Mouse (Mus musculus): ENCODE measurements around the gene Cenpq. TPM values are rescaled to one million over a fixed set of nuclear protein-coding genes. Genes with fewer than 3 reads are reported as not detected.

Cenpq gene
- polyA plus RNA-seq, 1 experiment from 2014 or later: 24.4 TPM

DNA sequence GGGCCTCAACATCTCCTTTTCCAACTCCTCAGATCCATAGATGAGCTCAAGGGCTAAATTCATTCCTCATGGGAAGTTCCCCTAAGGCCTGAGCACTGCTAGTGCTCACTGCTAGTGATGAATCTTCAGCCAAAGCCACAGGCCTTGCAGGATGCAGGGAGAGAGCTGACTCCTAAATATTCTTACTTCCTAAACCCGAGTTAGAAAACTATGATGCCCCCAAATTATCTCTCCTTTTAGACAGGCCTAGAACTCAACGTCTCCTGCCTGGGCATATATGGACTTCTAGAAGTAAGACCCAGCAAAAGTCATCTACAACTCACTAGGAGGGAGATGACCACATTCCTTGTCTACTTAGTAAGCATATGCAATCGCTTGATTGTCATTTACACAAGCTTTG lies 57.1 kb downstream of the Cenpq start:
- peaks cover 10% of the 10 kb centered on the region for H3K4me1 ChIP-seq (ENCODE audit: control insufficient read depth, insufficient read depth, low read length)
- H3K9me3 ChIP-seq (replicated peaks; ENCODE audit: control insufficient read depth, low read length): no peaks in the 10 kb centered on the region
- peak overlapping the region; percentile 79 for H3K4me2 ChIP-seq
- no peaks in the 10 kb centered on the region for H3K36me3 ChIP-seq (ENCODE audit: control insufficient read depth, insufficient read depth, low read length)
- H3K9ac ChIP-seq (ENCODE audit: low read depth, low read length): no peak overlapping the region
- H3K4me3 ChIP-seq (ENCODE audit: low read depth, low read length): peak overlapping the region; percentile 64
- WGBS (ENCODE audit: insufficient replicate concordance): 29% methylated on average over 3 of the region's 3 CpGs
- no peak overlapping the region for H3K27ac ChIP-seq (ENCODE audit: low read depth, low read length)
- no peaks in the 10 kb centered on the region for H3K27me3 ChIP-seq (ENCODE audit: control insufficient read depth, insufficient read depth, low read length)
- no peak for ATAC-seq (replicated peaks; ENCODE audit: insufficient number of reproducible peaks, low FRiP score, low TSS enrichment)

DNA sequence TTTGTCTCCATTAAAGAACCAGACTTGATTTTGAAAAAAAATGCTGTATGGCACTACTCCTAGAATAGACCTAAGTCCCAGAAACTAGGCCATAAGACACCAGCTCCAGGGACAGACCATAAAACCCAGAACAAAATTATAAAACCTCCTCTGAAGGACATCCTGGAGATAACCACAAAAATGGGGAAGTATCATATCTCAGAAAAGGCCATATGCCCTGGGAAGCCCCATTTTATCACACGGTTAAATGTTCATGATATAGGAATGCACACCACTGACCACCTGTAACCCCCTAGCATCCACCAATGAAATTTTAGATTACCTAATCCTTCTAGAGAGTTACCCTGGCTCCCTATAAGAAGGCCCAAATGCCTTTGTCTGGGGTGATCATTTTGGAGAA lies 59.3 kb downstream of the Cenpq start:
- H3K9ac ChIP-seq (ENCODE audit: low read depth, low read length): no peak overlapping the region
- no peaks in the 10 kb centered on the region for H3K36me3 ChIP-seq (ENCODE audit: control insufficient read depth, insufficient read depth, low read length)
- no peak for ATAC-seq (replicated peaks; ENCODE audit: insufficient number of reproducible peaks, low FRiP score, low TSS enrichment)
- H3K9me3 ChIP-seq (replicated peaks; ENCODE audit: control insufficient read depth, low read length): no peaks in the 10 kb centered on the region
- 75% methylated on average over 1 of the region's 1 CpGs for WGBS (ENCODE audit: insufficient replicate concordance)
- no peak overlapping the region for H3K27ac ChIP-seq (ENCODE audit: low read depth, low read length)
- no peak overlapping the region for H3K4me2 ChIP-seq
- peaks cover 10% of the 10 kb centered on the region for H3K4me1 ChIP-seq (ENCODE audit: control insufficient read depth, insufficient read depth, low read length)
- H3K27me3 ChIP-seq (ENCODE audit: control insufficient read depth, insufficient read depth, low read length): no peaks in the 10 kb centered on the region
- no peak overlapping the region for H3K4me3 ChIP-seq (ENCODE audit: low read depth, low read length)

DNA sequence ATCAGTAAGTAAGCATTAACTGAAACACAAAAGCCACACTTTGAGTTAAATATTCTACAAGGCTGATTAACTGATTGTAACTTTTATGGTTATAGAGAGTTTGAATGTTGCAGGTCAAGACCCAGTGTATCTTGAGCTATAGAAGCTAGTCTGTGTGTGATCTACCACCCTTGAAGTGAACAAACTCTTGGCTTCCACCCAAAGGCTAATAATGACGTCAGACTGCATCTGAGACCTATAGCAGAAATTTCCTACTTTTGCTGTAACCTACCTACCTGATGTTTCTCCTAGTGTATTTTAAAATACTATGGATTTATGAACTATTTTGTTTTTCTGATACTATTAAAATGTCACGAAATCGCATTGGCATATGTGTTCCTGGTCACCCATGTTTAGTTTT lies 60.1 kb downstream of the Cenpq start:
- WGBS (ENCODE audit: insufficient replicate concordance): 78% methylated on average over 3 of the region's 3 CpGs
- H3K36me3 ChIP-seq (ENCODE audit: control insufficient read depth, insufficient read depth, low read length): no peaks in the 10 kb centered on the region
- ATAC-seq (replicated peaks; ENCODE audit: insufficient number of reproducible peaks, low FRiP score, low TSS enrichment): no peak
- no peaks in the 10 kb centered on the region for H3K27me3 ChIP-seq (ENCODE audit: control insufficient read depth, insufficient read depth, low read length)
- H3K4me3 ChIP-seq (ENCODE audit: low read depth, low read length): no peak overlapping the region
- H3K4me2 ChIP-seq: no peak overlapping the region
- no peaks in the 10 kb centered on the region for H3K9me3 ChIP-seq (replicated peaks; ENCODE audit: control insufficient read depth, low read length)
- no peak overlapping the region for H3K27ac ChIP-seq (ENCODE audit: low read depth, low read length)
- H3K9ac ChIP-seq (ENCODE audit: low read depth, low read length): no peak overlapping the region
- peaks cover 10% of the 10 kb centered on the region for H3K4me1 ChIP-seq (ENCODE audit: control insufficient read depth, insufficient read depth, low read length)

DNA sequence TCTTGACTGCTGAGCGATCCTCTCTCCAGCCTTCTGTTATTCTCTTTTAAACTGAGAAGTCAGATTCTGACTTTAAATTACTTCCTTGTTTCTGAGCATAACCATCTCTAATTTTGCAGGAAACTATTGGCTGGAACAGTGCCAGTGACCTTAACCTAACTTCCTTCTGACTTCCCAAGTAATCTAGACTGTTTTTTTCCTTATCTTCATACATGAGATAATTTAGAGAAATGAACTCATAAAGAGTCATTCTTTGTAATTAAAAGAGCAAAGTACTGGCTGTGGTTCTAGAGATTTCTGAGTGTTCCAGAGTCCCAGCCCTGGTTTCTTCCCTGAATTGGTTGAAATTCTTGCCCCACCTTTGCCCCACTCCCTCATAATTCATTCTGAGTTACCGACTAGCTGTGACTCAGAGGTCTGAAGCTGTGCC lies 61.2 kb downstream of the Cenpq start:
- Histone ChIP-seq H3K4me2 (no peak overlapping the region), H3K36me3 (ENCODE audit: control insufficient read depth, insufficient read depth, low read length) (no peaks in the 10 kb centered on the region), H3K4me1 (ENCODE audit: control insufficient read depth, insufficient read depth, low read length) (peaks cover 13% of the 10 kb centered on the region), H3K9ac (ENCODE audit: low read depth, low read length) (no peak overlapping the region), H3K9me3 (replicated peaks; ENCODE audit: control insufficient read depth, low read length) (no peaks in the 10 kb centered on the region), H3K4me3 (ENCODE audit: low read depth, low read length) (no peak overlapping the region), H3K27me3 (ENCODE audit: control insufficient read depth, insufficient read depth, low read length) (no peaks in the 10 kb centered on the region), H3K27ac (ENCODE audit: low read depth, low read length) (no peak overlapping the region)
- ATAC-seq (replicated peaks; ENCODE audit: insufficient number of reproducible peaks, low FRiP score, low TSS enrichment): no peak
- 31% methylated on average over 2 of the region's 2 CpGs for WGBS (ENCODE audit: insufficient replicate concordance)

Other genes starting within 250 kb of the Cenpq start
- not detected in 2 replicates for gene Esp1, start 207.9 kb downstream of the Cenpq start, polyA plus RNA-seq (2014; fragmentation: Nextera tagmentation; extraction: Ambion mirVana)
- gene Crisp2, start 128.0 kb downstream of the Cenpq start, polyA plus RNA-seq (2014; fragmentation: Nextera tagmentation; extraction: Ambion mirVana): 0.33 TPM in 1 of 2 replicates, not detected in the other
- 25.7 and 33.2 TPM in 2 replicates for gene Rhag, start 123.9 kb downstream of the Cenpq start, polyA plus RNA-seq (2014; fragmentation: Nextera tagmentation; extraction: Ambion mirVana)
- gene 9130008F23Rik, start 54.5 kb downstream of the Cenpq start, polyA plus RNA-seq (2014; fragmentation: Nextera tagmentation; extraction: Ambion mirVana): 3.1 and 3.7 TPM in 2 replicates
- not detected in 2 replicates for gene Glyatl3, start 20.7 kb downstream of the Cenpq start, polyA plus RNA-seq (2014; fragmentation: Nextera tagmentation; extraction: Ambion mirVana)
- 37.7 and 44.9 TPM in 2 replicates for gene Mut, start 362 bp downstream of the Cenpq start, polyA plus RNA-seq (2014; fragmentation: Nextera tagmentation; extraction: Ambion mirVana)

Measured in heart, embryonic 11.5 days (tissue).